Mouse (Mus musculus) heart, postnatal 4 days (tissue): ENCODE results near the gene Gdf3. TPM values are rescaled to one million over a fixed set of nuclear protein-coding genes. Genes with fewer than 3 reads are reported as not detected.
A peak's percentile ranks its signal among the peaks of the same experiment; 100 is the strongest.
"Not testable (repeated sequence)": the region's sequence is repeated elsewhere in the genome, so short reads cannot be mapped to it uniquely, and the experiment has no call there.

Source experiments
- DNase-seq: peaks from one replicate; pipeline ENCODE4 v3.0.0; 2021
- total RNA-seq, 2 experiments: library from RNA; stranded (reverse); gene quantifications; 2 replicates each; pipeline ENCODE4 v1.2.3; 2021

Gdf3 gene
- total RNA-seq, 2 experiments from 2014 or later = not detected

DNA sequence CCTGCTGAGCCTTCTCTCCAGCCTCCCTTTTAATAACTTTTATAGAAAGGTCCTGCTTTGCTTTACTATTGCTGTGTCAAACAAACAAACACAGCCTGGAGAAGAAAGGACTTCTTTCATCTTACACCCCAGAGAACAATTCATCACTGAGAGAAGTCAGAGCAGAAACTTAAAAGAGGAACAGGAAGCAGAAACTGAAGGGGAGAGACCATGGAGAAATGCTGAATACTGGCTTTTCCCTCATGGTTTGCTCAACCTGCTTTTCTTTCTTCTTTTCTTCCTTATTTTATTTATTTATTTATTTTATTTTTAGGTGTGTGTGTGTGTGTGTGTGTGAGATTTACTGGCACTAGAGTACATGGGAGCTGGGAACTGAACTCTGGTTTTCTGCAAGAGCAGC, 5.6 kb downstream of the Gdf3 start:
- DNase-seq = no peak

- no peak for DNase-seq
Observed at GRCm38 (mm10) chr6:122602992-122603322, 6.9 kb downstream of the Gdf3 start.

DNA sequence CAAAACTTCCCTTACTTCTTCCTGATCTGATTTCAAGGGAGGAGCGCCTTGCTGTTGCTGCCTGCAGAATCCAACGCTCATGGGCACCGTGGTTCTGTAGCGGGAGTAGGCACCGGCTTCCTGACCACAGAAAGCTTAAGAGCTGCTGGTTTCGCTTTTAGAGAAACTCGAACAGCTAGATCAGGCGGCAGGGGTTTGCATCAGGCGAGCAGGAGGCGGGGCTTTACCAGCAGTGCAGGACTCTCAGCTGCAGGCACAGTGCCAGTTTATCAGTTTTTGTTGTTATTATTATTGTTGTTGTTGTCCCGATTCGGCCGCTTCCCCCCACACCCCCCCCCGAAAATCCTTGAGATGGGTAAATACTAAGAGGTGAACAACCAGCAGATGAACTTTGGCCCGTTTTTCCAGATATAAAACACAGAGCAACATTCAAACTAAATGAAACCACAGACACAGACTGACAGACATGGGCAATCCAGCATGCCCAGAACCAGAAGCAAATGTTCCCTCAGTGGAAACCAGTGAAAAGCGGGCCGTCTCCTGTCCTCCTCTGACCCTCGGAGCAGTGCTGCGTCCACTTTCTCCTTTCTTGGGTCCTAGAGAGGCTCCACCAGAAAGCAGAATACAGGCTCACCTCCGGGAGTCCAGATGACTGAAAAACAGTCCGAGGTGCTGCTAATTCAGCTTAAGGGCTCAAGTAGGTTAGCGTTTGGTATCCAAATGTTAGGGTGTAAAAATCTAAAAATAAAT, 7.5 kb downstream of the Gdf3 start, which contains the start of gene Apobec1:
TSS of gene Apobec1 (minus strand) at position 203 of the 750 bp plus-strand sequence.
- DNase-seq = peak; percentile 77

- DNase-seq = no peak
Observed at GRCm38 (mm10) chr6:122601615-122602014, 8.3 kb downstream of the Gdf3 start.

DNA sequence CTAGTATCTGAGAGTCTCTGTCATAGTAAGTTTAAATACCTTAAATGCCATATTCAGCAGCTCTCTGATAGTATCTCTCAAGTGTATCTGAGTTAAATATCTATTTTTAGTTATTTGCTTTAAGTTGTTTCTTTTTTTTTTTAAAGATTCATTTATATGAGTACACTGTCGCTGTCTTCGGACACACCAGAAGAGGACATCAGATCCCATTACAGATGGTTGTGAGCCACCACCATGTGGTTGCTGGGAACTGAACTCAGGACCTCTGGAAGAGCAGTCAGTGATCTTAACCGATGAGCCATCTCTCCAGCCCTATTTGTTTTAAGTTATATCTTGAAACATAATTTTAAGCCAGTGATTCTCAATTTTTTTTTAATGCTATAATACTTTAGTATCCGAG, 8.9 kb downstream of the Gdf3 start:
- no peak for DNase-seq

GRCm38 (mm10) chr6:122600066-122600646, 9.7 kb downstream of the Gdf3 start:
- no peak for DNase-seq

GRCm38 (mm10) chr6:122599054-122599737, 10.7 kb downstream of the Gdf3 start:
- DNase-seq = no peak

GRCm38 (mm10) chr6:122598436-122598835, 11.5 kb downstream of the Gdf3 start:
- no peak for DNase-seq

DNA sequence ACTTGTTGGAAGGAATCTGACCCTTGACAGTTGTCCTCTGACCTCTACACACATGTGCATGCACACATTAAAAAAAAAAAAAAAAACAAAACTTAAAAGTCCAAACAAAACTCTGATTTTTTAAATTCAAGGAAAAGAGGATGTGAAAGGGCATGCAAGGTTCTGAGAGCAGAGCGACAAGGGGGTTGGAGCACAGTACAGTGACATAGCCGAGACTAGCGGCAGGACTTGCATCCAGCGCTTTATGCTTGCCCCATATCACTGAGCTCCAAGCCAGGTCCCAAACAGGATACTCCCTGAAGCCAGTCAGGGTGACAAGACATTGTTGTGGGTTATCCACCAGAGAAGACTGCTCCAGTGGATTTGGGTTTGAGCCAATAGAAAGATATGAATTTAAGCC, 11.9 kb downstream of the Gdf3 start:
- no peak for DNase-seq

DNA sequence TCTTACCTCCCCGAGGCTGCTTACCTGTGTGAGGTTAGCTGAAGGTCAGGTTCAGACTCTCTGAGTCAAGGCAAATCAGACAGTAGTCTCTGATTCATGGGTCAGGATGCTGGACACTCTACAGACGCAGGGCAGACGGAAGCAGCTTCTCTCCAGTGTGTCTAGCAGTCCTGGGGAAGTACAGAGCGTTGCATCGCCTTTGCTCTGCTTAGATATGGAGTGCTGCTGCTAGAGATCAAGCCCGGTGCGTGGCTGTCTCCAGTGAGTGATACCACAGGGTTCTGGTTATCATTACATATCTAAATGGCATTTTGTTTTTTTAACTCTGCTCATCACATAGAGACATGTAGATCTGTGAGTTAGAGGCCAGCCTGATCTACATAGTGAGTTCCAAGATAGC, 13.3 kb downstream of the Gdf3 start:
- DNase-seq = no peak

GRCm38 (mm10) chr6:122595637-122596036, 14.2 kb downstream of the Gdf3 start:
- DNase-seq = peak; percentile 47

- DNase-seq = no peak
Observed at GRCm38 (mm10) chr6:122592905-122593304, 17.0 kb downstream of the Gdf3 start.

DNA sequence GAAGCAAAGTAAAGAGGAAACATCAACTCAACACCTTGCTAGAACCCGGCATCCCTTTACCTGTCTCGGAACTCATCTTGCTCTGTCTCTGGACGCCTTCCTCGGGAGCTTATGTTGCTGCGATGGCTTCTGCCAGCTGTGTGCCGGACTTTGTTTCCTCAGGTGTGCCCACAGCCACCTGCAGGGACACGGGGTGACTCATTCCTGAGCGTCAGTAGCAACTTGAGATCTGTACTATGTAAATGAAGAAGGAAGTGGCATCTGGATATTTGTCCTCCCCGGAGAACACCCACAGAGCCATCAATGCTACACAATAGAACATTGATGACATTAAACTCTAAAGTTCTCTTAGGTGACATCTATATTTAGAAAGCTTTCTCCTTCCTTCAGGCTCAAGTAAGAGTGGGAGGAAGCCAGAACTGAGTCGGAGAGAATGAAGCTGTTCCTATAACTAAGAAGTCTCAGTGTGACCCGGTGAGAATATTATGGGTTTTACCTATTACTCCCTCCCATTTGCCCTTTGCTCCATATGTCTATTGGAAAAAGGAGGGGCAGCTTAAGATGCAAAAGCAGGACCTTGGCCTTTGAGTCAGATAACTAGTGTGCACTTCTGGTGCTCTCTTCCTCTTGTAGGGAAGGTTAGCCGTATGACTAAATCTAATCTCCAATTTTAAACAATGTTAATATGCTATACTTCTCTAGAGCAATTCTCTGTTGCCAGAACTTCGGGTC, 18.7 kb downstream of the Gdf3 start:
- DNase-seq = no peak

GRCm38 (mm10) chr6:122579086-122579485, 30.8 kb downstream of the Gdf3 start:
- DNase-seq = no peak

- no peak for DNase-seq
Observed at GRCm38 (mm10) chr6:122577030-122577429, 32.9 kb downstream of the Gdf3 start.

DNA sequence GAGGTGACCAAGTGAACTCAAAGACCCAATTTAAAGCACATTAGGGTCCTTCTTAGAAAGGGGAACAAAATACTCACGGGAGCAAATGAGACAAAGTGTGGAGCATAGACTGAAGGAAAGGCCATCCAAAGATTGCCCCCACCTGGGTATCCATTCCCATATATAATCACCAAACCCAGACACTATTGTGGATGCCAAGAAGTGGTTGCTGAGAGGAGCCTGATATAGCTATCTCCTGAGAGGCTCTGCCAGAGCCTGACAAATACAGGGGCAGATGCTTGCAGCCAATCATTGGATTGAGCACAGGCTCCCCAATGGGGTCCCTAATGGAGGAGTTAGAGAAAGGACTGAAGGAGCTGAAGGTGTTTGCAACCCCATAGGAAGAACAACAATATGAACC, 34.9 kb downstream of the Gdf3 start:
- DNase-seq = not testable (repeated sequence)

DNA sequence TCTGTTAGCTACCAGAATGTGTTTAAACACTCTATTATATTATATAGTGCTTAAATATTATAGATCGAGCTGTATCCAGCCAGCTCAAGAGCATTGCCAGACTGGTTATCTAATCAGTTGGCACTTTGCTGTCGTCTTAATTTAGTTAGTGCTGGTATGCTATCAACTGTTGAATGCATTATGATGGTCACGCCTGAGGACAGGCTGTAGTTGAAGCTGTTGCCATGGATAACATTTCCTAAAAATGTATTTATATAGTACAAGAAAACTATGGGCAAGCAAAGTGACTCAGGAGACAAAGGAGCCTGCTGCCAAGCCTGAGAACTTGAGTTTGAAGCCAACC, 38.3 kb downstream of the Gdf3 start:
- no peak for DNase-seq

DNA sequence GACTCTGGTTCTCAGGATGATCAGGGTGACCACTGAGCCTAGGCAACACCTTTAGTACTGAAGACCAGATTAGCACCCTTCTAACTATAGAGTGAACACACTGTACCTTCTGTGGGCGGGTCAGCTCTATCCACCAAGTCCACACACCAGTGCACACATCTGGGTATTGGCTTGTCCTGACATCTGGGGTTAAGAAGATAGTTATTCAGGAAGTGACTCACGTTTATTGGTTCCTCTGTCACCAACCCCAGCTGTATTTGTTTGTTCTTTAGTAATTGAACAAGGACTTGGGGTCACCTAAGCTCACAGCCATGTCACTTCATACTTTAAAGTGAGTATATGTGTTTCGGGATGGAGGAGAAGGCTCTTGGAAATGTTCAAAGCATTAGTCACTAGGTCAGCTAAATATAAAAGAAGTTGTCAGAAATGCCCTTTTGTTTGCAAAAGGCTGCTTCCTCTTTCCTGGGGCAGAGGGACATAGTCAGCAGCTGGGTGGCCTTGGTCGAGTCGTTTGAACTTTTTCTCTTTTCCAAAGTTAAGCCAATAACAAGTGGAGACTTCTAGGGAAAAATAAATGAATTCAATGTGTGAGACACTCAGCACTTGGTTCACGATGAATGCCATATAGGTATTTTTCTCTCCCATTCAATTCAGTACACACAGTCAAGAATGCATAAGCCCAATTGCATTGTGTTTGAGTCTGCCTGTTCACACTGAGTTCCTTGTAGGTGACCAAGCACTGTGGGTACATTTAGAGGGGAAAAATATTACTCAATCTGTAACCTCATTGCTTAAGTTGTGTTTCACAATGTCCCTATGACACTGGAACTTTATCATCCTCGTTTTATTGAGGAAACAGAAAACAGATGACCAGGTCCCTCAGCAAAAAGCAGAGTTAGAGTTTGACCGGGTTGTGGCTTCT, 38.9 kb downstream of the Gdf3 start:
- DNase-seq = no peak

DNA sequence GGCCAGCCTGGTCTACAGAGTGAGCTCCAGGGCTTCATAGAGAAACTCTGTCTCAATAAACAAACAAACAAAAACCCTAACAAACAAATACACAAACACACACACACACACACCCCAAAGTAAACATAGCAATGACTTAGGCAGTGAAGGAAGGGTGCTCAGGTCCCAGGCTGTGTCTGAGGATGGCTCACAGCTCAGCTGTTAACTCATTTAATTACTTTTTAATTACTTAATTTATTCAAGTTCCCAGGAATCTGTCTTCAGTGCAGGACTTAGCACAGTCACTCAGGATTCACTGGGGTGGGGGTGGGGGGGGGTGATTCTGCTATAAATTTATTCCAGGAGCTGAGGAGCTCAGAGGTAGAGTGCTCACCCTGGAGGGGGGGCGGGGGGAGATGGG, 40.1 kb downstream of the Gdf3 start:
- DNase-seq = no peak

- no peak for DNase-seq
Observed at GRCm38 (mm10) chr6:122569113-122569512, 40.8 kb downstream of the Gdf3 start.

DNA sequence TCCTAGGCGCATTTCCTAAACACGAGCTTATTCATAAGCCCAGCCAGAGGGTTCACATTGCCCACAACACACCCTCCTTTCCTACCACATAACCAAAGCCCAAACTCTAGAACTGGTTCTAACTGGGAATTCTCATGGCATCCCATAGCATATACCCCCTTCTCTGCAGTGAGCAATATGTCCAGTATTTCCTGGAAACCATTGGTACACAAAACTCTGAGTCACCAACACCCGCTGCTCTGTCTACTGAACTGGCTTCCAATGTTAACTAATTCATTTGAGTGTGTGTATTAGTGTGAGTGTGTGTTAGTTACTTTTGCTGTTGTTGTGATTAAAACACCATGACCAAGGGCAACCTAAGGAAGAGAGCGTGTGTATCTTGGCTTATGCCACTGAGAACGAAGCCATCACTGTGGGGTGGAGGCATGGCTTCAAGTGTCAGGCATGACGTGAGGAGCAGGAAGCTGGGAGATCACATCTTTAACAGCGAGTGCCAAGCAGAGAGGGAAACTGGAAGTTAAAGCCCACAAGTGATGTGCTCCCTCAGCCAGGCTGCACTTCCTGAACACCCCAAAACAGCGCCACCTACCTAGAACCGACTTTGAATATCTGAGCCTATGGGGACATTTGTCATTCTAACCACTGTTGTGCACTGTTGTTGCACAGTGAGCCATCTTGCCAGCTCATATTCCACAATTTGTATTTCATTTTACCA, 44.7 kb downstream of the Gdf3 start:
- no peak for DNase-seq
